Mouse (Mus musculus): ENCODE measurements around the gene Dlg4. TPM values are rescaled to one million over a fixed set of nuclear protein-coding genes. Genes with fewer than 3 reads are reported as not detected.
A peak's percentile ranks its signal among the peaks of the same experiment; 100 is the strongest.

The Dlg4 gene
- total RNA-seq, 2 experiments from 2014 or later: 8.7 to 9.2 TPM

DNA sequence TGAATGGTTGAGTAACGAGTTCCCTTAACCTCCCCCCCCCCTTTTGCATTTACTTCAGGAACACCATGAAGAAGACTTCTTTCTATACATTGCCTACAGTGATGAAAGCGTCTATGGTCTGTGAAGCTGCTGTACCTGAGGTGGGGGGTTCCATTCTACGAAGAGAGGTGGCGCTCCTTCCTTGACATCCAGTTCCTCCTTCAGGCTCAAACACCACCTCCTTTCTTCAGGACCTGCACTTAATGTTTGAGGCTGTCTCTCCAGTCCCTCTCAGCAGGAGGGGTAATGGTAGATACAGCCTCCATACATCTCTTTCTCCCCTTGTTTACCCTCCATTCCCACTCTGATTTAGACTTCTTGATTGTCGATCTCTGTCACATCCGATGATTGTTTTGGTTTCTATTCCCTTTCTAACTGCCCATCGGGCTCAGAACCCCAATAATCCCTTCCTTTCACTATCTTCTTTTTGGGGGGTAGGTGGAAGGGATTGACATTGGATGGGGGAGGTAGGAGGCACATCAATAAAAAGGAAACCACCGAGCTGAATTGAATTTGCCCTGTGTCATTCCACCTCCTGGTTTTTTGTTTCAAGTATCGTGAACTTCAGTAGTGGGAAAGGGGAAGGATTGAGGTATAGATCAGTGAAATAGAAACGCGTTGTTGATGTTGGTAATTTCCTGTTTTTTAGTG, 22.2 kb upstream of the Dlg4 start:
- intact Hi-C loops (cut with DNase I; ENCODE audit: low total_unique reads): no loop called here
- DNase-seq: no peak

DNA sequence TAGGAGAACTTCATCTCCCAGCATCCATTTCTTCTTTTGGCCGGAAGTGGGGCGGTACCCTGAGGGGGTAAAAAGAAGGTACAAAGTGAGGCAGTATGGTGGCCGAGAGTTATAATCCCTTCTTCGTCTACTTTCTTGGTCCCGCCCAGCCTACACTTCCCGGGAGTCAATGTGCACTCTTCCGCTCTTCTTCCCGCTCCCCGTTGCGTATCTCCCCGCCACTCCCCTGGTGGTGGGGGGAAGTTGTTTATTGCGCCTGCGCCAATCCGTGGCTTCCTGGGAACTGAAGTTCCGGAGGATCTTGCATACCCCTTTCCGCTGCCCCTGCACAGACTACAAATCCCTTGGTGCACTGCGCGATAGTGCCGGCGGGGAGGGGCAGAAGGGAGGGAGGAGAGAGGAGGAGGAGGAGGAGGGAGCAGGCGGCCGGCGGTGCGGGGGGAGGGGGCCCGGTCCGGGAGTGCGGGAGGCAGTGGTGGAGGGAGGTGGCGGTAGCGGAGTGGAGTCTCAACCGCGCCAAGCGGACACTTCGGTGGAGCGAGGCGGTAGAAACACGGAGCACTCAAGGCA, 21.3 kb upstream of the Dlg4 start, which contains the start of gene Phf23:
Gene Phf23, plus strand, starts transcription at position 387 of the 570 bp plus-strand sequence.
- DNase-seq: peak; percentile 98
- intact Hi-C loops (cut with DNase I; ENCODE audit: low total_unique reads): no loop called here

DNA sequence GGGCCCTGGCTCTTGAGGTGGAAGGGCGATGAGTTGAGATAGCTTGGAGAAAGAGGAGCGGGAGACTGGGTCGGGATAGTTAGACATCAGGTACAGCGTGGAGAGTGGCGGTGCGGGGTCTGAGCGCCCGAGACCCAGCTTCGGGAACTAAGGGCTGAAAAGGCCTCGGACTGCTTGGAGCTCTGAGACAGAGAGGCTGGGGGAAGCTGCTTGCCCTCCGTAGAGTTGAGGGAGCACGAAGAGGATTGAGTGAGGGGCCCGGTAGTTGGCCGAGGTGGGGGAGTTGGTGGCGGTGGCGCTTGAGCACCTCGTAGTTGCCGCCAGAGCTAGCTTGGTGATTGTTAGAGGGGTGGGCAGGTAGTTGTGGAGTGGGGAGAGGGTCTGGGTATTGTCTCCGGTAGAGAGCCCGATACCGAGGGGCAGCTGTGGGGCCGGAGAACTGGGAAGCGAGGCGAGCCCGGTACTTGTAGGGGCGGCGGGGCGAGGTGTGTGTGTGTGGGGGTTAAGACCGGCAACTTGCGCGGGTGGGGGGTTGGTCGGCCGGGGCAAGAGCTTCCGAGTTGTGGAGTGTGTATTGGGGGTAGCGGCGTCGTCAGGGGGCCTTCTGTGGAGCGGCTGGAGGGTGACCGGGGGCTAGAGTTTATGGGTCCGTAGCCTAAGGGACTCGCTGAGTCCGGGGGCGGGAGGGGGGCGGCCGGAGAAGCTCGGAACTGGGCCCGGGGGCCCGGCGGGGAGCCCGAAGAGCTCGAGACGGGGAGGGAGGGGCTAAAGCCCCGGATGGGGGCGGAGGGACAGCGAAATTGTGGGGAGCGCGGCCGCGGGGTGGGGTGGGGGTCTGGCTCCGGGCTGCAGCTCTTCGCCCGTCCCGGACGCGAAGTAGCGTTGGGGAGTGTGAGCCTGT, 20.3 kb upstream of the Dlg4 start:
- intact Hi-C loops (cut with DNase I; ENCODE audit: low total_unique reads): no loop called here
- DNase-seq: peak; percentile 76

DNA sequence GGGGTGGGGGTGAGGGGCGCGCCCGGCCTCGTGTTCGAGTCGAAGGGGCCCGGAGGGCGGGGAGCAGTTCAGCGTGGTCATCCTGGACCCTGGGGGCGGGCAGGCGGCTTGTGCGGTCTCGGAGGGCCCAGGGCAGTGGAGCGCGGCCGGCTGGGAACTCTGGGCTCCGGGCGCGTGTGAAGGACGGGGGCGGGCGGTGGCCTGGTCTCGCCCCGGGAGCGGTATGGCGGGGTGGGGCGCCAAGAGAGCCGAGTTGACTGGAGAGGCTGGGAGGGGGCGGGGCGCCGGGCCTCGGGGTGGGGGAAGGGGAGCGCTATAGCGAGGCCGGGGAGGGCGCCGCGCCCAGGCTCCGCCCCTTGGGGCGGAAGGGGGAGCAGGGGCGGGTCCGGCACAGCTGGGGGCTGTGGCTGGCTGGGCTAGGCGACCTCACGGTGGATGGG, 19.7 kb upstream of the Dlg4 start:
- peak; percentile 93 for DNase-seq
- intact Hi-C loops (cut with DNase I; ENCODE audit: low total_unique reads): no loop called here

DNA sequence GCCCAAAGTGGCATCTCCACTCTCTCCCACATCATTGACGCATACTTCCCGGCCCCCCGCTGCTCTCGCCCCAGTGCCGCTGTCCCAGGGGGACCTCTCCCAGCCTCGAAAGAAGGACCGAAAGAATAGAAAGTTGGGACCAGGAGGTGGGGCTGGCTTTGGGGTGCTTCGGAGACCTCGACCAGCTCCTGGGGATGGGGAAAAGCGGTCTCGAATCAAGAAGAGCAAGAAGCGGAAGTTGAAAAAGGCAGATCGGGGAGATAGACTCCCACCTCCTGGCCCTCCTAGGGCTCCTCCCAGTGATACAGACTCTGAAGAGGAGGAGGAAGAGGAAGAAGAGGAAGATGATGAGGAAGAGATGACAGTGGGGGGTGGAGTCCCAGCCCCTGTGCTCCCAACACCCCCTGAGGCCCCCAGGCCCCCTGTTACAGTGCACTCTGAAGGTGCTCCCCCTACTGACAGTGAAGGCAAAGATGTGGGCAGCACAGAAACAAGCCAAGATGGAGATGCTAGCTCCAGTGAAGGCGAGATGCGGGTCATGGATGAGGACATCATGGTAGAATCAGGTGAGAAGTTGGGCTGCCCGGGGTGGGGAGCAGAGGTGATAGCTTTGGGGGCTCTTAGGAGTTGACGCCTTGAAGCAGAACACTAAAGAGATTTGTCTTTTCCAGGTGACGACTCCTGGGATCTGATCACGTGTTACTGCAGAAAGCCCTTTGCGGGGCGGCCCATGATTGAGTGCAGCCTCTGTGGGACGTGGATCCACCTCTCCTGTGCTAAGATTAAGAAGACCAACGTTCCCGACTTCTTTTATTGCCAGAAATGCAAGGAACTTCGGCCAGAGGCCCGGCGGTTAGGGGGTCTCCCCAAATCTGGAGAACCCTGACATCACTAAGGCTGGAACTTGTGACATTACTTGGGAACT, 17.9 kb upstream of the Dlg4 start:
- intact Hi-C loops (cut with DNase I; ENCODE audit: low total_unique reads): no loop called here
- DNase-seq: no peak

- intact Hi-C loops (cut with DNase I; ENCODE audit: low total_unique reads): loop anchor here (10.0 kb wide), 1 partner anchor 65 kb away; the partner anchor contains the start of gene Ybx2
- DNase-seq: no peak
These were observed 17.1 kb upstream of the Dlg4 start for GRCm38 (mm10) chr11:69999666-70000065.

DNA sequence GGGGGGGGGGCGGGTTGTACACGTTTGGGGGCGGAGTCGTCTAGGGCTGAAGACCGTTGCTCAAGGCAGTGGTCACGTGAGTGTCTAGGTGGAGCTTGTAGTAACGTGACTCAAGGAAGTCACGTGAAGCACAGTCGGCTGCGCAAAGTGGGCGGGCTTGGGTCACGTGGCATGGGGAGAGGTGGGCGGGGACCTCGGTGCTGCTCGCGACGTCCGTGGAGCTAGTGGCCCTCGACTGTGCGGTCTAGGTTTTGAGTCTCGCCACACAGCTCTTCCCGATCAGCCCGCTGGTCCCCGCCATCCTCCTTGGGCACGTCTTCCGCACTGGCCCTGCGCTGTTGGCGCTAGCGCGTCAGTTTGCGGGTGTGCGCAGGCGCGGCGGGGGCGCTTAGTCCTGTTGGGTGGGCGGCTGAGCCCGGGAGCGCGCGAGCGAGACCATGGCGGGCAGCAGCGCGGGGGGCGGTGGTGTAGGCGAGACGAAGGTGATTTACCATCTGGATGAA, 16.3 kb upstream of the Dlg4 start, which contains the start of gene Dvl2:
Gene Dvl2, plus strand, starts transcription at position 200 of the 503 bp plus-strand sequence.
- DNase-seq: peak; percentile 93
- intact Hi-C loops (cut with DNase I; ENCODE audit: low total_unique reads): loop anchor here (10.0 kb wide), 1 partner anchor 66 kb away; the partner anchor contains the start of gene Ybx2

DNA sequence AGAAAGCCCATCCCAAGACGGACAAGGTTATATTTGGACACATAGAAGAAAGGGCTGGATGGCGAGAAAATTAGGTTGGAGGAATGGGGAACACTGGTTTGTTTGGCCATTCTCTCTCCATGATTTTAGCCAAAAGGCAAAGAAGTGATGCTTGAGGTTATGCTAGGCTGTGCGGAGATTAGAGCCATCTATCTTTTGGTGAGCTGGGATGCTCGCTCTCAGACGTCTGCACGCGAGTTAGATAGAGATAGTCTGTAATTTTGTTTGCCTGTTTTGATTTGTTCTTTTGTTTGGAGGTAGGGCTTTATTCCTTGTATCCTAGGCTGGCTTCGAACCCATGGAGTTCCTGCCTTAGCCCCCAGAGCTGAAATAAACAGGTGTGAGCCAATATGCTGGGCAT, 15.6 kb upstream of the Dlg4 start:
- intact Hi-C loops (cut with DNase I; ENCODE audit: low total_unique reads): loop anchor here (10.0 kb wide), 1 partner anchor 66 kb away; the partner anchor contains the start of gene Ybx2
- no peak for DNase-seq

- no peak for DNase-seq
- intact Hi-C loops (cut with DNase I; ENCODE audit: low total_unique reads): loop anchor here (10.0 kb wide), 1 partner anchor 67 kb away; the partner anchor contains the start of gene Ybx2
These were observed 14.9 kb upstream of the Dlg4 start for GRCm38 (mm10) chr11:70001865-70002264.

- DNase-seq: no peak
- intact Hi-C loops (cut with DNase I; ENCODE audit: low total_unique reads): loop anchor here (10.0 kb wide), 1 partner anchor 68 kb away; the partner anchor contains the start of gene Ybx2
These were observed 14.3 kb upstream of the Dlg4 start for GRCm38 (mm10) chr11:70002471-70002870.

DNA sequence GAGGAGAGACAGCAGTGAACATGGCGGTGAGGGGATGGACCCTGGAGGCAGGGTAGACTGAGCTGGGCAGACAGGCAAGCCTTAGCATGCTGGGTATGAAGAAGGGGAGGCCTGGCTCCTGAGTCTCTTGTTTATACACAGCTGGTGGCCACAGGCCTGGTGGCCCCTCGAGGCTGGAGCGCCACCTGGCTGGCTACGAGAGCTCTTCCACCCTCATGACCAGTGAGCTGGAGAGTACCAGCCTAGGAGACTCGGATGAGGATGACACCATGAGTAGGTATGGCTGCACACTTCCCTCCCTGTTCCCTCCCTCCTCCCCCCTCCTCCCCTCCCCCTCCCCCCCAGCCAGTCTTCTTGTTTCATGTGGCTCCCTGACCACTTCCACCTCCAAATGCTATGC, 11.2 kb upstream of the Dlg4 start:
- no peak for DNase-seq
- intact Hi-C loops (cut with DNase I; ENCODE audit: low total_unique reads): loop anchor here (10.0 kb wide), 1 partner anchor 71 kb away; the partner anchor contains the start of gene Ybx2

DNA sequence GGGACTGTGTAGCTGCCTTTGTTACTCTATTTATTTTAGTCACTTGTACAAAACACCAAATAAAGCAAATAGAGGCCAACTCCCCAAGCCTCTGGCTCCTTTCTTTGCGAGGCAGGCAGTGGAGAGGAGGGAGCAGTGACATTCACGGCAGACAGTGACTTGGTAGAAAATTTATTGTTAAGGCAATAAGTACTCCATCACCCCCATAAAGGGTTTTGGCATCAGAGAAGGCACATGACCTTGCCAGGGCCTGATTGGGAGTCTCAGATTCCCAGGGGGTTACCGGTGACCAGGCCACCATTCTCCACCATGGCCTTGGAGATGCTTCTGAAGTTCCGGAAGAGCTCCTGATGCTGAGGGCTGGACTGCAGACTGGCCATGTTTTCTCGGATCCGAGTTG, 6.7 kb upstream of the Dlg4 start:
- DNase-seq: no peak
- intact Hi-C loops (cut with DNase I; ENCODE audit: low total_unique reads): no loop called here

- no peak for DNase-seq
- intact Hi-C loops (cut with DNase I; ENCODE audit: low total_unique reads): no loop called here
These were observed 6.2 kb upstream of the Dlg4 start for GRCm38 (mm10) chr11:70010548-70010947.

GRCm38 (mm10) chr11:70010961-70011360, 5.8 kb upstream of the Dlg4 start:
- DNase-seq: no peak
- intact Hi-C loops (cut with DNase I; ENCODE audit: low total_unique reads): no loop called here

DNA sequence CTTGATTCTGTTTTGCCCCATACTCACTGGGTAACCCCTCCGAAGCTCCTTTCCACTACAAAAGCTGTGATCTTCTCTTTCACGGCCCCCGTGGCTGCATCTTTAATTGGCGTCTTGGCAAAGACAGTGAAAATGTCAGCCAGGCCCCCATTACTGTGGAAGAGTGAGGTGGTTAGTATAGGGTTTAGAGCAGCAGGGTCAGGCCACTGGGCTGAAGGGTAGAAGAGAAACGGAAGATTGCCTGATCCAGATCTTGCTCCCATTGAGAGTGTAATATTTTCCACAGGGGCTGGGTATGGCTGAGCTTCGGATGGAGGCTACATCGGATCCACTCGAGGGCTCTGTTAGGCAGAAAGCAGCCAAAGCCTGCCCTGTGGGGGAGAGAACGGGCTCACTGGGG, 3.8 kb upstream of the Dlg4 start:
- intact Hi-C loops (cut with DNase I; ENCODE audit: low total_unique reads): no loop called here
- no peak for DNase-seq

DNA sequence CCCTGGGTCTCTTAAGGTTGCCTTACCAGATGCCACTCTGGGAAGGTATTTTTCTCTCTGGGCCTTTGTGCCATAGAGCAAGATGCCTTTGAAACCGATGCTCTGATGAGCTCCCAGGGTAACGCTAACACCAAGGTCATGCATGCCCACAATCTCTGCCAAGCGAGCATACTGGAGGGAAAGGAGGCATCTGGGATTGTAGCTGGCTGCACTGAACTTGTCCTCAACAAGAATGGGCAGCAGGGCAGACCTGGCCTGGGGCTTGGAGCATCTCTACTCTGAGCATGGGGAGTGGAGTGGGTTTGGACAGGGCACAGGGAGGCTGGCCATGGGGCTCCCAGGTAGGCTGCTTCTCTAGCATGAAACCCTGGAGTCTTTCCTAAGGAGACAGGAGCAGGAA, 3.3 kb upstream of the Dlg4 start:
- no peak for DNase-seq
- intact Hi-C loops (cut with DNase I; ENCODE audit: low total_unique reads): no loop called here

GRCm38 (mm10) chr11:70014051-70014450, 2.7 kb upstream of the Dlg4 start:
- intact Hi-C loops (cut with DNase I; ENCODE audit: low total_unique reads): no loop called here
- no peak for DNase-seq

GRCm38 (mm10) chr11:70014880-70015558, 1.7 kb upstream of the Dlg4 start, which contains the start of gene Acadvl:
Acadvl (minus strand) TSS chr11:70015411.
- intact Hi-C loops (cut with DNase I; ENCODE audit: low total_unique reads): no loop called here

More at GRCm38 (mm10) chr11:70014880-70015558, 1.7 kb upstream of the Dlg4 start, which contains the start of gene Acadvl:
- DNase-seq: peak; percentile 92

Measured in gastrocnemius, postnatal 14 days (tissue).